Mouse (Mus musculus) adrenal gland, adult (tissue): ENCODE results near the gene Snrk.

Experiments
- DNase-seq, 2 experiments: peaks; one replicate each; pipeline ENCODE4 v3.0.0; 2022 to 2023; ENCODE audit warnings: low spot score in 1 of 2; ENCODE audit not compliant: inconsistent age in 2 of 2

Snrk gene

DNA sequence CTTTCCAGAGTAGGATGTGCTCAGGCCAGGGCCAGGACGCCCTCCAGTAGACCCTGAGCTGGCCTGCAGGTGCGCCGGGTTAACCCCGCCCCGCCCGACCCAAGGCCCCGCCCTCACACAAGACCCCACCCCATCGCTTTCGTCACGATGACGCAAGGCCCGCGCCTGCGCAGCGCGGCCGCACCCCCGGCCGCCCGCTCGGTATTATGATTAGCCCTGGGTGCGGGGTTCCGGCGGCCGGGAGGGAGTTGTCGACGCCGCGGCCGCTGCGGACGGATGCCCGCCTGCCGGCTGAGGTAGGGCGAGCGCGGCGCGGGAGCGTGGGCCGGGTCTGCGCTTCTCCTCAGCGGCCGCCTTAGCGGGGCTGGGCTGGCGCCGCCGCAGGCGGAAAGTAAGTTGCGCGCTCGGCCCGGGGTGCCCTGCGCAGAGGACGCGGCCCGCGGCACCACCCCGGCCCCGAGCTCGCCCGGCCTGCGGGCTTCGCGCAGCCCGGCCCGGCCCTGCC is at the start of gene Snrk:
Gene Snrk (plus strand): TSS at position 155 of the 505 bp plus-strand sequence.
- peak; percentile 91 to 97 for DNase-seq

DNA sequence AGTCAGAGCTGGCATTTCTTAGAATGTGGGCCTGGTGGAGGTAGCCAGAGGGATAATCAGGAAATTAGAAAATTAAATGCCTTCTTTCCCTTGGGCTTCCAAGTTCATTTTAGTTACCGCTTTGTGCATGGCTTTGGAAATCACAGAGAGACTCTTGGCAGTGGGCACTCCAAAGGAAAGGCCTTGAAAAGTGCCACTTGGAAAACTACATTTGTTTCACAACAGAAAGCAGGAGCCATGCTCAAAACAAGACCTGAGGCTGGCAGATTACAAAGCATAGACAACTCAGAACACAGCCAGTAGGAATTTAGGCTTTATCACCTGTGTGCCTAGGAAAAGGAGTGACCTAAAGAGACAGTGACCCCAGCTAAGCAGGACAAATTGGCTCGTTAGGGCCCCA is 49.4 kb upstream of the Snrk start:
- DNase-seq = peak; percentile 52 to 89

DNA sequence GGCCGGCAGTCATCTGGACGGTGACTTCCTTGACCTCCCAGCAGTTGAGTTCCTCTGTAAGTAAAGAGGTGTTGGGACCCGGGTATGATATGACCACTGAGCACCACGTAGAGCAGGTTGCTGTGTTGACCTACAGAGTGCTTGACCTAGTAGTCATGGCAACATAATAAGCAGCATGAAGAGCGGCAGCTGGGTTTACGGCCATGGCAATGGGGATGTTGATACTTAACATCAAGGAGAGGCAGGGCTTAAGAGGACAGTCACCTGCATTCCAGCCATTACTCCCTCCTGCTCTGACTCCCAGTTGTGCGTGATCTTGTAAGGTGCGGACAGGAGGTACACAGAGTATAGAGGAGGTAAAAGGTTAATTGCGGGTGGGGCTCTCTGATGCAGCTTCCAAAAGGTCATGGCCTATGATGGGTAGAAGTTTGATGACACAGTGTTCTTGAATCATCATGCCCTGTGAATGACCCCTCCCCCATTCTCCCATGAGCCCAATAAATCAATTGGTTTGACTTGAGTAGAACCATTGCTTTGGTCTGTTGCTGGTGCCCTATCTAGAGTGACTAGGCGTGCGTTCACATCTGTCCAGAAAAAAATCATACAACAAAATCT is 47.4 kb upstream of the Snrk start:
- peak; percentile 34 to 58 for DNase-seq

DNA sequence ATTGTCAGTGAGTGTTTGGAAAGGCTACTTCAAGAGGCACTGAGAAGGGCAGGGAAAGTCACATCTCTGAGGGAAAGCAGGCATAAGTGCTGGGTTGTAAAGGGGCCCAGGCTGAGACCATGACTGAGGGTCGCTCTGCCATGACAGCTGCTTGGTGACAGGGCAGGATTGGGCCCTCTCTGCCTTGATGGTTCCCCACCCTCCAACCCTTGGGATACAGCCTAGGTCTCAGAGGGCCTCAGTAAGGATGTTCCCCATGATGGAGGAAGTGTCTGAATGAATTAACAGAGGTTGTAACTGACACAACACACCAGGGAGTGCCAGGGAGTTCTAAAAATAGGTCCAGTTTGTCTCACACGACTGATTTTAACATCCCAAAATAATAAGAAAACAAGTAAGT is 43.1 kb upstream of the Snrk start:
- DNase-seq = no peak

DNA sequence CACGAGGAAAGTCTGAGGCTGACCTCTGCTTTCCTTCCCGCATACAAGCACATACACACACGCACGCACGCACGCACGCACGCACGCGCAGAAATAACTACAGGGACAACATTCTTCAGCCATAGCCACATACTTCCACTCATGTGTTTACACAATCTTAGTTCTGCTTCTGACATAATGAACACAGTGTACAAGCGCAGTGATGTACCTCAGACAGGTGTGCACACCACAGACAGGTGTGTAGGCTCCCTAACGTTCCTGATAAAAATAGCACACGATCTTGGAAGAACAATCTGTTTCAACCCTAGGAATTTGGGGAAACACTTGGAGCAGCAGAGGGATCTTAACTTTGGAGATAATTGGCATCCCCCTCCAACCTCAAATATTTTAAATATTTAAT is 42.5 kb upstream of the Snrk start:
- no peak for DNase-seq

DNA sequence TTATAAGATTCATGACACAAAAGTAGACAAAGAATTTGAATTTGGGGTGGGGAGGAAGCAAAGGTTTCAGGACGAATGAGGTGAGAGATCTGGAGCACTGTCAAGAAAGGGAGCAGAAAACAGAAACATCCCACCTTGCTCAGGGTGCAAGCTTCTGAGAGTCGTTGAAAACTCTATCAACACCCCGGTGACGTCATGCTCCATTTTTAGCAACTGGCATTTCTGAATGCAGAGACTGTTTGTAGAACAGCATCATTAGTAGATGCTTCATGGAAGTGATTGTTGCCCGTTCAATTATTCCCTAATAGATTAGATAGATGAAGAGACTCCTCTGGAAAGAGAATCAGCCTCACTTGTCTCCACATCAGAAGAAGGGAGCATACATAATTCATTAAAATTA is 38.6 kb upstream of the Snrk start:
- no peak for DNase-seq

DNA sequence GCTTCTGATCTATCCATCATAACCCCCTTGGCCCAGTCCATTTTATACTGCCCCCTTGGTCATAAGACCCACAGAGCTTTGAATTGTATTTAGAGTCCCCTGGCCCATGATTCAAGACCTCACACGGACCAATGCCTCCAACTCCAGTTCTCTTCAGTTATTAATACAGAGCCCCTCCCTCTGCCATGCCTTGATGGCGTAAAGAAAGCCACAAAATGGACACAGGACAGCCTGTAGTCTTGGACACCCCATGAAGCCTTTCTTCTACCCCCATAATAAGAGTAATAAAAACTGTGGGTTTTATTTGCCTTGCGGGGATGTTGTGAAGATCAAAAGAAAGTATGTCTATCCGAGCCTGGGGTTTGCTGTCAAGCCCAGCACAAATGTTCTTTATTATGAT is 33.4 kb upstream of the Snrk start:
- DNase-seq = no peak

DNA sequence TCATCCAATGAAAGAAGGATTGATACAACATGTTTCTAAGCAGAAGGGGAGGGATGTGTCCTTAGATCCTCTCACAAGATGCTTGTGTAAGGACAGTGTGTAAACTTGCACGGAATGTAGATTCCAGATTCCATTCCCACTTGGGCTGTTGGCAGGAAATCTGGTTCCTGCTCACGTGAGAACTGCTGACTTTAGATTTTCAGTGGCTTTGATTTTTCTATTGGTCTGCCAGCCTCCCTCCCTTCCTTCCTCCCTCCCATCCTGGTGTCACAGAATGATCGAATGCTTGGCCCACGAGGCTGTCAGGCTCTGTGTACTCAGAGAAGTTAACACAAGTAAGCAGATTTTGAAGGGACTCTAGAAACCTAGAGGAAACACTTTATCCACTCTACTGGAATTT is 32.9 kb upstream of the Snrk start:
- peak; percentile 80 to 87 for DNase-seq

DNA sequence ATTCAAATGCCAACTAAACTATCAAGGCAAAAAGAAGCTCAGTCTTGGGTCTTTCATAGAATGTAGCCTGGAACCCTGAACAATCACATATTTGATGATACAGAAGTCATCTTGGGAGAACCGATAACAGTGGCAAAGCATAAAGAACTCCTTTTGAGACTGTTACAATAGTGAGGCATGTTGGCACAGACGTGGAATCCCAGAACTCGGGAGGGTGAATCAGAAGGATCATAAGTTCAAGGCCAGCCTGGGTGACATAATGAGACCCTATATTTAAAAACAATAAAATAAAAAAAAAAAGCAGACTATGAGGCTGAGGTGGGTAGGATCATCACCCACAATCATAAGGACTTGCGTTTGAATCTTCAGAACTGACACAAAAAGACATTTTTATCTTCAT is 32.4 kb upstream of the Snrk start:
- DNase-seq = peak; percentile 64 to 85

DNA sequence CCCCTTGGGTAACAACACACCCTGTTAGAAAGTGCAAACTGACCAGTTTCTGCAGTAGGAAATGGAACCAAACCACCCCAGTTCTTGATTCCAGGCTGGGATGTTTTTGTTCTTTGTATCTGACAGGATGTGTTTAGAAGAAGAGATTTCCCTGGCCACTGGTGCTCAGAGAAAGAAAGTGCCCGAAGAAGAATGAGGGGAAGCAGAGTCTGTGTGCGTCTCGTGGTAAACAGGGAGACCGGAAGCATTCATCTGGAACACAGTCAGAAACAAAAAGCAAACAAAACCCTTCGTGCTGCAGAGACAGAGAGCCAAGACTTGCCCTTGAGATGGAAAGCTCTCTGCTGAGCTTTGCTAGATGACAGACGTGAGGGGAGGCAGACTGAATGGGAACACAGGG is 32.0 kb upstream of the Snrk start:
- DNase-seq = peak; percentile 61 to 85

DNA sequence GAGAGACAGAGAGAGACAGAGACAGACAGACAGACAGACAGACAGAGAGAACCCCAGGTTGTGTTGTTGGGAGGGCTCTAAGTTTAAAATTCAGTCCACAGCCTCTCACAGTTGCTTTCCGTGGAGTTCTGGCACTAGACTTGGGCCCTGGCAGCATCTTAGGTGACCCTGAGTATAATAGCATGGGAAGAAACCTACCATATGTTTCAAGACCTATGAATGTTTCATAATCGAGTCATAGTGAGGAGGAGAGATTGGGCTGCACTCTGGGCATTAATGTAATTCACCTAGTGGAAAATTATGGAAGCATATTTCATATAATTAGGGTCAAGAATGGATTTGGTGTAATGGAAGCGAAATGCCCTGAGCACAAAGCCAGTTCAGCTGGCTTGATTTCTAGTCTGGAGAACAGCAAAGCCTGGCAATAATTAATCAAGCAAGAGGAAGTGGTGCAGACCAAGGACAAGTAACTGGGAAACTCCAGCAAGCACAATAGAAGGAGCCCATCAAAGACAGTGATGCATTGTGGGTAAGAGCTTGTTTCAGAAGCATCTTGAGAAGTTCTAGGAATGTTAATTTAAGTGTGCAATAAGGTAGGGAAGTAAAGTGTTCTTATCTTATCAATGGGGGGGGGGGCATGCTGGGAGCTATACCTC is 31.4 kb upstream of the Snrk start:
- peak in 1 of 2 experiments; percentile 64 for DNase-seq

DNA sequence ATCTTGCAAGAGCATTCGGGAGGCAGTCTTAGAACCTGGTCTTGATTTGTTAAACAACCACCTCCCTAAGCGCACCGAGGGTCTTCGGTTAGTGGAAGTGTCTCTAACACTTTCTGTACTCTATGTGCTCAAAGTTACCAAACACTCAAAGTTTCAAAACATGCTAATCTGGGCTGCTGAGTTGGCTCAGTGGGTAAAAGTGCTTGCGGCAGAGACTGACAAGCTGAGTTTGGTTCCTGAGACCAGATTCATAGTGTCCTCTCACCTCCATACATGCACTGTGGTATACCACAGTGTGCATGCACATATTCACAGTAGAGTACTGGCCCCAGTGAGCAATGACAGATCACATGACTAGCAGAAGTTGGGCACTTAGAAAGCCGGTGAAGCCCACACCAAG is 30.0 kb upstream of the Snrk start:
- no peak for DNase-seq

DNA sequence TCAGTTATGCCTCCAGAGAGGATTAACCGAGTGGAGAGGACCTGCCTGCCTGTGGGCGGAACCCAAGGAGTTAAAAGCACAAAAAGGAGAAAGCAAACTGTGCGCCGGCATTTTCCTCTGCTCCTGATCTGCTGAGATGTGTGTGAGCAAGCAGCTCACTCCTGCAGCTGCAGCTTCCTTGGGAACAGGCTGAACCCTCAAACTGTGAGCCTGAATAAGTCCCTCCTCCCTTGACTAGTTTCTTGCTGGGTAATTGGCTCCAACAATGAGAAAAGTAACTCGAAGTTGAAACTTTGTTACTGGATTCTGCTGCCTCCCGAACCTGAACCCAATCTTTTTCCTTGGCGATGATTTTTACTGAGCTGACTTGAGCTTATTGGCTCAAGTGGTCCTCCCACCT is 25.9 kb upstream of the Snrk start:
- DNase-seq = no peak

DNA sequence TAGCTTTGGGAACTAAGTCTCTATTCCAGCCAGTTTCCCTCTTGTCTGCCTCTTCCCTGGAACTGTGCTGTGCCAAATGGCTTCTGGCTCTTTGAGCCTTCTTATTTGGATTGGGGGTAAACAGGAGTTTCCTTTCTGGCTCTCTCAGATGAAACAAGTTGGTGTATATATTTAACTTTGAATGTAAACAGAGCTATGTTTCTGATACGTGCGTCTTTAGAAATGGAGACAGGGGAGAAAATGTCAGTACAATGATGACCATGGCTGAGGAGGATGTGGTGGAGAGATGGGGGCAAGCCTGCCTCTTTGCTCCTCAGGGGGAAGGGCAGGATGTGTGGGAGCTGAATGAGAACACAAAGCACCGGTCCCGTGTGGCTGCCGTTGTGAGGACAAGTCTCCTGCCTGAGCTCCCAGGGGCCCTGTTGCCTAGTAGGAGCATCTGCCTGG is 25.3 kb upstream of the Snrk start:
- DNase-seq = no peak

DNA sequence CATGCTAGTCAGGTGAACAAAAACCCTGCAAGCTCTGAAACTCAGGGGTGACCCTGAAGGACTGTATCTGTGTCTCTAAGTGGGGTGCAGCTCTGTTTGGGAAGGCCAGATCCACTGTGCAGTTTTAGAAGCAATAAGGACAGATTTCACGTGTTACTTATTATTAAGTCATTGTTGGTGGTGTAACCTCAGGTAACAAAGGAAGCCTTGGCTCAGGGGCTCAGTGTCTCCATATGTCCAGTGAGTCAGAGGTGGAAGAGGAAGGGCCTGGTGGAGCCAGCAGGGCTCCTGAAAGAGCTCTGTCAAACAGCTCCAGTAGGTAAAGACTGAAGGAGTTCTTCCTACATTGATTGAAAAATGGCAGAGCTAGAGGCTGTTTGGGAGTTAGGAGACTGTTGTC is 22.9 kb upstream of the Snrk start:
- no peak for DNase-seq

DNA sequence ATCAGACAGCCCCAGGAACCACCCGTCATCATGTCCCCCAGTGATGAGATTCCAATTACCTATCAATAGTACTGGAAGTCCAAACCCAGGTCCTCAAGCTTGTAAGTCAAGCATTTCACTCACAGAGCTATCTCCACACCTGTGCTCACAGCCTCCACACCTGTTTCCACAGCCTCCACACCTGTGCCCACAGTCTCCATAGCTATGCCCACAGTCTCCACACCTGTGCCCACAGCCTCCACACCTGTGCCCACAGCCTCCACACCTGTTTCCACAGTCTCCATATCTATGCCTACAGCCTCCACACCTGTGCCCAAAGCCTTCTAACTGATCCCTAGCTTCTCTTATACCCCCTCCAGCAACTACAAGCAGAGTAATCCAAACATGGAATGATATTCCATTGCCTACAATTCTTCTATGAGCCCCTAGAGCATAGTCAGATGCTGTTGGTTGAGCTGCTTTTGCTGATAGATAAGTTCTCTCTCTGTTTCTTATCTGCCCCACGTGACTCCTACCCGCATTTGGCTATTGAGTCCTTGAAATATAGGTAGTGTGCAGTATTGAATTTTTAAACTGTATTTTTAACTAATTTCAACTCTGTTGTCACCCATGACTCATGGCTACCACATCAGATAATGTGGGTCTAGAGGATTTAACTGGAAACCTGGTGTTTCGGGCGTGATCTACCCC is 20.1 kb upstream of the Snrk start:
- DNase-seq = no peak

DNA sequence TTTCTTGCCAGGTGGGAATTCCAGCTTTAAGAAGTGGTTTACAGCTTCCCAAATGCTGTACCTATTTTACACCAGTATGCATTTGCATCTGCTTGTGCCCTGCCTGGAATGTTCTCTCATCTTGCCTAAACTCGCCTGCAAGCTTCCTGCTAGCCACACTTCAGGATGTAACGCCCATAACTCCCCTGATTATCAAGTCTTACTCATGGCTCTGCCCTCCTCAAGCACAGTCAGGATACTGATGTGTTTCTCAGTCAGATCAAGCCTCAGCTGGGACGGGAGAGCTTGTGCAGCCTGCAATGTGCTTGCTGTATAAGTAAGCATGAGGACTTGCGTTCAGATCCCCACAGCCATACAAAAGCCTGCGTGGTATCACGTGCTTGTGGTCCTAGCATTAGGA is 19.5 kb upstream of the Snrk start:
- no peak for DNase-seq

DNA sequence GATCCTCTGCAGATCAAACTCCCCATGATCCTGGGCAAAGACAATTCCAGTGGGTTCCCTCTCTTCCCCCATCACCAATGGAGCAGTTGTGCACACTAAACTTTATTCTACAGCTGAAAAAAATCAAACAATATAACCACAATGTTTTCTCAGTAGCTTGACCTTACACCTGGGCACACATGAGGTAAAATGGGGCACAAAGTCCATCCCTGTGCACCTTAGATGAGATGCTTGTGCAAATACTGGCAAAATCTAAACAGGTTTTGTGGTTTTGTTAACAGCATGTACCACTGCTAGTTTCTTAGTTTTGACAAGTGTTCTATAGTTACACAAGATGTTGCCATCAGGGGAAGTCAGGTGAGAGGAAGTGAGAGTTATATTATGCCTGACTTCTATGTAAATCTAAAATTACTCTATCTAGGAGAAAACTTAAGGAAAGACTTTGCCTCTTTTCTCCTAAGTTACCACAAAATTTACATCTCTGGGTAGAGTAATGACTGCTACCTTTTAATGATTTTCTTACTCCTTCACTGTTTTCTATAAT is 16.4 kb upstream of the Snrk start:
- no peak for DNase-seq

DNA sequence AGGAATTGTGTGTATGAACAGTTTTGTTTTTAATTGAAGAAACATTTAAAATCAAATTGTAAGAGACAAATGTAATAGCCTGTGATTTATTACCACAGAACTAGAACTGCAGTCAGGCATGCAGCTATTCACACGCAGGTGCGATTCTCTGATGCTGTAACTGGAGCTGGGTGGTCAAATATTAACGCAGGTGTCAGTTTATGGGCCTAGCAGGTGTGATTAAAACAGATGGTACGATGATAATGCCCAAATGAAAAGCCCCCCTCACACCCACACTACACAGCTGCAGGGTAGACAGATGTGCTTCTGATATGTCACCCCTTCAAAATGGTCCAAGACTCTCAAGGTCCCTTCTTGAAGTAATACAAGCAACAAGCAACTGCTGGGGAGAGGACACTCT is 15.9 kb upstream of the Snrk start:
- no peak for DNase-seq

DNA sequence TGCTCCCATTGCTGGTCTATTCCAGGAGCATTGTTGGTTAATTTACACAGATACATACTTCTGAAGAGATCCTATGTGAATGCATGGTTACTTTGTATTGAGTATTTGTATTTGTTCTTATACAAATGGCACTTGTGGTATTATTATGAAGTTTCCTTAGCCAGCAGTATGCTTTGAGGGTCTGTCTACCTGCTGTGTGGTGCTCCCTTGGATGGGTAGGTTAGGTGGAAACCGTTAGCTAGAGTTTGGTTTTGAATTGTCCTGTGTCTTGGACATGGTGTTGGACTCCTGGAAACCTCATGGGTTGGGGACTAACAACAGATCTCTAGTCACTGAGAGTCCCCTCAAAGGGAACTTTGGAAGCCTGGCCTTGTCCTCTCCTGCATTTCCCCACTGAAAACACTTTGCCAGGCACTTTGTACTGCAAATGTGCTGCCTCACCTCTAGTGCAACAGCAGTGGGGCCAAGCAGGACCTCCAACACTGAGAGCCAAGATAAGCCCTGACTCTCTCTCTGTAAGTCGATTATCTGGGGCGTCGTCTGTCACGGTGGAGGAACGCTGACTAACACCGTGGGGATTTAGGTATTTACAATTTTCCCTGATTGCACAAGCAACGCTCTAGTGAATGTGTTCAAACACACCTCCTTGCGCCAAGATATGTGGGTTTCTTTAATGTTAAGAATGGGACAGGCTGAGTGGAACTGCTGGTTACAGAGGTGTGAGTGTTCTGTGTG is 13.3 kb upstream of the Snrk start:
- no peak for DNase-seq

DNA sequence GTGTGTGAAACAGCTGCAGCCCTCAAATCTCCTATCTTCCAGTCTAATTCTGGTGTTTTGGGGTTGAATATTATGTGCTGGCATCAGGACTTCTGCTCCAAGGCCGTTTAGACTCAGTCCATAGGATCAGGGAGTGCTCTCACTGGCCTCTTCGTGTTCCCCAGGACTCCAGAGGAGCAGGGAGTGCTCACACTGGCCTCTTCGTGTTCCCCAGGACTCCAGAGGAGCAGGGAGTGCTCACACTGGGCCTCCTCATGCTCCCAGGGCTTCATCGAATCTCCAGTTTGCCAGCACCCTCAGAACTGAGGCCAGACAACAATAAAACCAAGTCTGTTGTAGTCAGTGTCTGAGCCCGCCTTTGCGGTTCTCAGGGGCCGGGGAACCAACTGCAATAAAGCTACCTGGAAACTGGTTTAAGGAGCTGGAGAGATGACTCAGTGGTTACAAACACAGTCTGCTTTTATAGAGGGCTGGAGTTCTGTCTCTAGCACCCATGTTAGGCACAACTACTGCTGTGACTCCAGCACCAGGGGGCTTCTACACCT is 12.7 kb upstream of the Snrk start:
- DNase-seq = no peak
